Mouse (Mus musculus) adrenal gland (tissue): ENCODE data around the gene Dnajc8.

Experiments
- intact Hi-C: fragments of 180-260 bp; cut with DNase I; formaldehyde crosslinking; loops from one replicate; pipeline ENCODE4 v1.15.1; 2025

The Dnajc8 gene

DNA sequence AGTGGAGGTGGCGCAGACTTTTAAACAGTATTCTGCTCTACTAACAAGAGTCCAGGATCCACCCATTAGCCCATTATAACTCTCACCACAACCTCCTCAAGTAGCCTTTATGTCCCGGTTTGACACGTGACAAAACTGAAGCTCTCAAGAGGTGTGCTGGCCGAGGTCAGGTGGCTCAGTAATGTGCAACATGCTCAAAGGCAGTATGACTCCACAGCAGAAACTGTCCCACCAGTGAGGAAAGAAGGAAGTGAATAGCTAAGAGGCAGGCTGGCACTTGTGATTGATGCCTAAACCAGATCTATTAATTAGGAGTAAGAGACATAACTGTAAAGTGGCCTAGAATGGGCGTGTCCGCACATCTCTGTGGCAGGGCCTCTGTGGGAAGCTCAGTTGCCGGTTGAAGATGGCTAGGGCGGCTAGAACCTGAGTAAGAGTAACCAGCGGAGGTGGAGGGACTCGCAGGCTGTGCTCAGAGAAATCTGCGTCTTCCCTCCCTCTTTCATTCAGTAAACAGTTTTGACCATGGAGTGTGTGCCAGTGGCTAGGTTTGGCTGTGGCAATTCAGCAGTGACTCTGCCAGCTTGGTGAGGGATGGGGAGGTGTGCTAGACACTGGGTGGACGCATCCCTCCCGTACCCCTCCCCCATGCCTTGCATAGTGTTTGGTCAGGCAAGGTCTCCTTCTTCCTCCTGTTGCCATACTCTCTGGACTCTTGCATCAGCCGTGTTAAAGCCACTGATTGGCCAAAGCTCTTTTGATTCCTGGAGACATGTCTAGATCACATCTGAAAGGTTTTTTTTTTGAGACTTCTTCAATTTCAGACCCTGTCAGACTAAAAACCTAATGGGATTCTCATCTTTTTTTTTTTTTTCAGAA lies 21.7 kb upstream of the Dnajc8 start:
- intact Hi-C loops = loop anchor here (5.0 to 10.0 kb wide), 3 partner anchors 91 to 209 kb away; partner anchors contain the start of genes Phactr4, Rab42 and Rcc1

DNA sequence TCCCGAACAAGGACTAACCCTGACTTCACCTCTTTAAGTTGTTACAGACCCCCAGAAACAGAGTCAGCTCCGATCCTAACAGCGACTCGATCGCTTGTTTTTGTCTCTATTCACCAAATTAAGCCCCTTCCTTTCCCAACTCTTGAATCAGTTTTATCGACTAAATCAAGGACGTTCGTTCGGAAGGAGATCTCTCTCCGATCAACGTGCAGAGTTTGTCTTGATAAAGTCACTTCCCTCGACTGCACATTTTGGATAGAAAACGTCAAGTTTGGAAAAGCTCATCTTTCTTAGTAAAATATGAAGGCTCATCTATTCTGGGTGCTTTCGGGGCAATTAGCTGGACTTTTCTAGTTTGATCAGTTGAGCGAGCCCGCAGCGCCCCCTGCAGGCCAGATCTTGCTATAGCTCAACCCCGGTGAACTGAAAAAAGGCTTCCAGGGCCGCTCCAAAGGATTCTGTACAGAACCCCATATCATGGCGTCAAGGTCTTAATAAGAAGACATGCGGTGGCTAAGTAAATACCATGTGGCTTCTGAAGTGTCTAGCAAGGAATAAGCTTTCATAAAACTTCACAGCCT lies 20.7 kb upstream of the Dnajc8 start:
- intact Hi-C loops = loop anchor here (5.0 to 10.0 kb wide), 3 partner anchors 92 to 210 kb away; partner anchors contain the start of genes Phactr4, Rab42 and Rcc1

DNA sequence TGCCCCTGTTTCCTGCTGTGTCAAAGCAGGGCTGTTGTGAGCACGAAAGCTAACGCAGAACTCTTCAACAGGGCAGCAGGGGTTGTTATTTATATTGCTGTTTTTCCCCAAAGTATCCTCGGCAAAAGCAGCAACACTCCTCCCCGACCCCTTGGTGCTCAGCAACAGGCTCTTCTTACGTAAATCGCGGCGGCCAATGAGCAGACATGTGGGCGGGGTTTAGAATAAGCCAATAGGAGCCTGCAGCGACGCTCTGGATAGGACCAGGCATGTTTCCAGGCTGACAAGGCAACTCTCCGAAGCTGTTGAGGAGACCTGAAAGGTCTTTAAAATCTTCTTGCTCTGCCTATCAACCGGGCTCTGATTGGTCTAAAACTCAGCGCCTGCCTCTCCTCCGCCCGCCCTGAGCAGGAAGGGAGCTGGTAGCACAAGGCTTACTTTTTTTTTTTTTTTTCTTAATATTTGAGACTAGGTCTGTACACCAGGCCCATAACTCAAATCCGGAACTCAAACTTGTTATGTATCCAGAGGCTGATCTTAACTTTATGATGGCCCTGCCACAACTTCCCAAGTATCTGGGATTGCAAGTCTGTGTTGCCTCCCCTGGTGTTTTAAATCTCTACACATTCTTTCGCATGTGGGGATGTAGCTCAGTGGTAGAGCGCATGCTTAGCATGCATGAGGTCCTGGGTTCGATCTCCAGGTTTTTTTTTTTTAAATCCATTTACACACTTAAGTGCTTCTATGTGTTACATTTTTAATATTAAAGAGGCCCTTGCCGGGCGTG lies 19.8 kb upstream of the Dnajc8 start:
- intact Hi-C loops = loop anchor here (10.0 kb wide), 2 partner anchors 161 to 211 kb away; partner anchors contain the start of genes Rab42 and Rcc1

DNA sequence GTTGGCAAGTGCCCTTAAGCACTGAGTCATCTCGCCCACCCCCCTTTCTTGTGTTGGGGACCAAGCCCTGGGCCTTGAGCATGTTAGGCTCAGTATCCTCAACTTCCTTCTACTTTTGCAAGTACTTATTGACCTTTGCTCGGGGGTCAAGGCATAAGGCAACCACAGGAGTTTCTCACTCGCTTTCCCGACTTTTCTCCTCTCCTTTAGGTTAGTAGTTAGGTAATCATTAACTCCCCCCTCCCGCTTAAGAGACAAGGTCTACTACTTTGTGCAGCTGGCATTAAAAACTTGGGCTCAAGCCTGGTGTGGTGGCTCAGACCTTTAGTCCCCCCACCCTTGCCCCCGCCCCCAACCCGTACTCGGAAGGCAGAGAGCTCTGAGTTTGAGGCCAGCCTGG lies 17.3 kb upstream of the Dnajc8 start:
- intact Hi-C loops = loop anchor here (10.0 kb wide), 2 partner anchors 163 to 213 kb away; partner anchors contain the start of genes Rab42 and Rcc1

DNA sequence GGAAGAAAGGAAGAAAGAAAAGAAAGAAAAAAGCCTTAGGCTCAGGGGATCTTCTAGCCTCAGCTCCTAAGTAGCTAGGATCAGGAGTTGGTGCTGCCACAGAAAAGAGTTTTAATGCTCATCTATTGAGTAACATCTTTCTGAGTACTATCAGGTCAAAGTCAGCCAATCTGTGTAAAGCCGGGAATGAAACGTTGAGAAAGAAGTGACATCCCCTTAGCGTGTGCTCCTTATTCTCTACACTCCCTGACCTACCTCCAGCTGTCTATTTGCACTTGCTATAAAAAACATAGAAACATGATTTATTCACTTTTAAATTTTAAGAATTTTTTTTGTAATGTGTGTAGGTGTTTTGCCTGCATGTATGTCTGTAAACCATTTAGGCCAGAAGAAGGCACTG lies 16.2 kb upstream of the Dnajc8 start:
- intact Hi-C loops = loop anchor here (10.0 kb wide), 2 partner anchors 164 to 214 kb away; partner anchors contain the start of genes Rab42 and Rcc1

DNA sequence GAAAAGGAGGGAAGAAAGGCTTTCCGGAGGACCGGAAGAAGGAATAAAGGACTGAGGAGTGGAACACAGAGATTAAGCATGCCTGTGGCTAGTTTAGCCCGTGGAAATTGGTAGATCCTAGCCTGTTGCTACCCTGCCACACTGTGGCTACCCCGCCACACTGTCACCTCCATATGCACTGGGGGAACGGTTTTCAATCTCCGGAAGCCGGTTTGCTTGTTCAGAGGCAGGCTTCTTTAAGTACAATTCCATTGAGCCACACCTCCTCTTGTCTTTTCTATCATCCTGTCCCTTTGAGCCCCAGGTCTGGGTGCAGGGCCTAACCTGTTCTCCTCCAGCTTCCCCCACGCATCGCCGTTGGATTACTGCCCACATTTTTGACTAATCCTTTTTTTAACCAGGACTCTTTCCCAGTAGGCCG lies 11.0 kb upstream of the Dnajc8 start:
- intact Hi-C loops = no loop called here

DNA sequence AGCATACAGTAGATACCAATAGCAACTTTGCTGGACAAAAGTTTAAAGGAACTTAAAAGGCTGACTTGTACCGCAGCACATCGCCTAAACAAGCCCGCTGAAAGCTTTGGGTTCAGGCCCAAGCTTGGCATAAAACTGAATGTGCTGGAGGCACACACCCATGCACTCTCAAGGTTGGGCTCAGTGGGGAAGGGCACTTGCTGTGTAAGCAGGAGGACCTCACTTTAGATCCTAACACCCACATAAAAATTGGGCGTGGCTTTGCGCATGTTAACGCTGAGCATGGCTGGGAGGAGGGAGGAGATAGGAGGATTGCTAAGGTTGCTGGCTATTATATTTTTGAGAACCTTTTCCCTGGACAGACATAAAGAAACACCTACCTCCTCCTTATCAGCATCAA lies 10.5 kb upstream of the Dnajc8 start:
- intact Hi-C loops = no loop called here

DNA sequence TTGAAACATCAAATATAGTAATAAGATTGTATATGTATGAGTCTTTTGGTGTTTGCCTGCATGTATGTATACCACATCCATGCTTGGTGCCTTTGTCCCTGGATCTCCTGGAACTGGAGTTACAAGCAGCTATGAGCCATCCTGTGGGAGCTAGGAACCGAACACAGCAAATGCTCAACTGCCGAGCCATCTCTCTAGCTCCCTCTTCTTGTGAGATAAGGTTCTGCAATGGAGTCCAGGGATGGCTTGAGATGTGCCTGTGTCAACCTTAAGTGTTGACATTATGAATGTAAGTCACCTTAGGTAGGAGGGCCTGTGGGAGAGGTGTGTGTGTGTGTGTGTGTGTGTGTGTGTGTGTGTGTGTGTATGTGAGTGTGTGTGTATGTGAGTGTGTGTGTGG lies 8.7 kb upstream of the Dnajc8 start:
- intact Hi-C loops = no loop called here

DNA sequence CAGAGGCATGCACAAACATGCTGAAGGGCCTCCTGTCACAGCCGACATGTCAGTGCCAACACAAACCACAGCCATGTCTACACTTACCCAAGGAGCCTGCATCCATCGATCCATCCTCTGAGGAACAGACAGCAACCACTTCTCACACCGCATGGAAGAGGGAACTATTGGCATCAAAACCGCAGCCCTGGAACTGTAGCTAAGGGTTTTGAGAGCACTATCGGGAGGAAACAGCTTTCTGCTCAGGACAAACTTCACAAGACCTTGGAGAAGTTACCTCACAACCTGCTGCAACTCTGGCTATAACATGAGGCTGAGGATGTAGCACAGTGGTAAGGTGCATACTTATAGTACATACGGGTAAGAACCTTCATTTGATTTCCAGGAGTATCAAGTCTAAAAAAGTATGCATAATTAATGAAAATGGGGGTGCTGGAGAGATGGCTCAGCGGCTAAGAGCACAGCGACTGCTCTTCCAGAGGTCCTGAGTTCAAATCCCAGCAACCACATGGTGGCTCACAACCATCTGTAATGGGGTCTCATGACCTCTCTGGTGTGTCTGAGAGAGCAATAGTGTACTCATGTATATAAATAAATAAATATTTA lies 7.3 kb upstream of the Dnajc8 start:
- intact Hi-C loops = no loop called here

DNA sequence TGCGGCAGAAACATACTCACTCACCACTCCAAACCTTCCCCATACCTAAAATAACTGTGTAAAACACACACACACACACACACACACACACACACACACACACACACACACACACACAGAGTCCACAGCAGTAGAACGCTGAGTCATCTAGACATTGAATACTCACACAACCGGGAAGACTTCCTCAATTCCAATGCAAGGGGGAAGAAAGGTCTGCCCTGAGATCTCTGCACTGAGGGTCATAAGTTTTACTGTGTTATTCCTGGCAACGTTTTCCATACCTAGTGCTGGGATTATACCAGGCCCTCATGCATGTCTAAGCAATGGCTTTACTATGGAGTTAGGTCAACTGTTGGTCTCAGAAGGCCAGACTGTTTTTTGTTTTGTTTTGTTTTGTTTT lies 6.0 kb upstream of the Dnajc8 start:
- intact Hi-C loops = no loop called here

DNA sequence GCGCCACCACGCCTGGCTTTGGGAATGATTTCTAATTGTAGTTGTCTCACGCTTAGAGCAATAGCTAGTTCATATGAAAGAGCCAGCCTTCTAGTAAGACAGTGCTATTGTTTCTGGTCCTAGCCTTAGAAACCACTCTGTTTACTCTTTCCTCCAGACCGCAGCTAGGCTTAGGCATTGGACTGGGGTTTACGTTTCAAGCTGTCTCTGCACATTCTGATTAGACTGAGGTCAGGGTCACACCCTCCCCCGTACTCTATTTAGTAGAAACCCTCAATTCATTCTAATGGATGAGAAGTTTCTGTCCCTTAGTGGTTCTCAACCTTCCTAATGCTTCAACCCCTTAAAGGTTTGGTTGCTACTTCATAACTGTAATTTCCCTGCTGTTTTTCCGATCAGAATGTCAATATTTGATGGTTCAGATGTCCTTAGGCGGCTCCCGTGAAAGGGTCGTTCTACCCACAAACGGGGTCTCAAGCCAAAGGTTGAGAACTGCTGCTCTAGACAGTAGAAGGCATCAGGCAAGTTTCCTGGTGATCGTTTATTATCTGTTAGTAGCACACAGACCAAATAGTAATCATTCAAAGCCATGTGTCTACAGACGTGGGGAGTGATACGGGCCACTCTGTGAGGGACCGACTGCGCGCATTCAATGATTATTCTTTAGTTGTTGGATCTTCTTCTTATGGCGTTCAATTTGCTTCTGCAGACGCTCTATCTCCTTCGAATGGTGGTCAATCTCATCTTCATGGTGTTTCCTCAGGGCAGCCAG lies 5.1 kb upstream of the Dnajc8 start:
- intact Hi-C loops = no loop called here

DNA sequence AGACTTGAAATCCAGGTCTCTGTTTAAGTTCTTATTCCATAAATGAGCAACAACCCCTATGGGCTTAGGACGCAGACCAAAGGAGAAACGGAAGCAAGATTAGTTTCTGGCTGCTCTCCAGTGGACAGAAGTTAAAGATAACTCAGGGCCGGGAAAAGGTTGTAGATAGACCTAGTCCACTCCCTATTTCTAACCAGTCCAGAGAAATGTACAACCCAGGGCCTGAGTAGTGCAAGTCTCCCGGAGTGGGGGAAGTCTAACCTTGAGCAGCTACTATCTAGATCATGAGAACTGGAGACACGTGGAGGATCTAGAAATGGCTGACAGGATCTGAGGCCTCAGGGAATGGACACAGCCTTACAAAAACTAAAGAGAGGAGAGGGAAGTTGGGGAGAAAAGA lies 2.9 kb upstream of the Dnajc8 start:
- intact Hi-C loops = no loop called here

DNA sequence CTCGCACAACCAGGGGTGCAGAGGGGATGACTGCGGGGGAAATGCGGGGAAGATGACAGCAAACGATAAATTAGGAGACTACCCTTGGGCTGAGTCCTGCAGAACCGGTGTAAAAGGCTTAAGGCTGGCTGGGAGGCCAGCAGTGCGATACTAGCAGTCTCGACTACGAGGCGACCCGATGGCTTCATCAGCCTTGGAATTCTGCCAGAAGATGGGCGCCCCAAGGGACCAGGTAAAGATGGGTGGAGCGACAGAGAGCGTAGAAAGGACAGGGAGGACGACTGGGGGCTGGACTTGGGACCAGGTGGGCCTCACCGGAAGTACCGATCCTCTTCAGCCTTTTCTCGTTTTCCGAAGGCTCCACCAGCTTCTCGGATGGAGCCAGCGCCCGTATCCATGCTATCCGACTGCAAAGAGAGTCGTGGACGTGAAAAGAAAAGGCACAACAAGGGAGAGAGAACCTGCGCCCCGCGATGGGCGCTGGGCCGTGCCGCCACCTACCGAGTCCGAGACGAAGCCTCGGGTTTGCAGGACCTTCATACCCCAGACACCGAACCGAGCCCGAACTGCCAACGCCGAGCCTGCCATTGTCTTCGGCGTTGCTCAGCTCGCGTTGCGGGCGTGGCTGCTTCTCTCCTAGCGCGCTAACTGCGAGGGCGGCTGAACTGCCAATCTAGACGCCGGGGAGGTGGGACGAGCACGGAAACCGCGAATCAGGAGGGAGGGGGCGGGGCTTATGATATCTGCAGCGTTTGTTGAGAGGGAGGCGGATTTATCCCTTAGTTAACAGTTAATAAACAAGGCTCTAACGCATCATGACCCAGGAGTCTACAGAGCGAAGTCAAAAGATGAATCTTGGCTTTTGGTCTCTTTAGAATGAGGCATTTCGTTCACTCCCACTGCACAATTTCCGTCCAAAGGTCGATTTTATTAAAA lies 2.1 kb upstream of the Dnajc8 start, which contains the start of gene Atpif1:
Atpif1 (minus strand) TSS at position 679 of the 936 bp plus-strand sequence.
- intact Hi-C loops = no loop called here

DNA sequence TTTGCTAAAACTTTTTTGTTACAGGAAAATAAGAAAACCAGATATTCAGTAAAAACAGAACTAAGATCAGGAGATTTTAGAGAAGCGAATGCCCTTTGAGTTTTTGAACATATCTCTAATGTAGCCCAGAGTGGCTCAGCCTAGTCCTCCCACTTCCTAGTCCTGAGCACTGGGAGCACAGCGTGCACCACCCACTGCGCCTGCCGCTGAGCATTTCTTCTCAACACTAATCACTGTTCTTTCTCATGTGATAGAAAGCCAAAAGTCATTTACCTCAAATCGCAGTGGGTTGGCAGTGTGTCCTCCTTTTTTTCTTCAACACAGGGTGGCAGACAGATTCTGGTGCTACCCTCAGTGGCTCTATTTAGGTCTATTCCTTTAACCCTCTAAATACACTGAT lies 4.1 kb downstream of the Dnajc8 start:
- intact Hi-C loops = no loop called here

DNA sequence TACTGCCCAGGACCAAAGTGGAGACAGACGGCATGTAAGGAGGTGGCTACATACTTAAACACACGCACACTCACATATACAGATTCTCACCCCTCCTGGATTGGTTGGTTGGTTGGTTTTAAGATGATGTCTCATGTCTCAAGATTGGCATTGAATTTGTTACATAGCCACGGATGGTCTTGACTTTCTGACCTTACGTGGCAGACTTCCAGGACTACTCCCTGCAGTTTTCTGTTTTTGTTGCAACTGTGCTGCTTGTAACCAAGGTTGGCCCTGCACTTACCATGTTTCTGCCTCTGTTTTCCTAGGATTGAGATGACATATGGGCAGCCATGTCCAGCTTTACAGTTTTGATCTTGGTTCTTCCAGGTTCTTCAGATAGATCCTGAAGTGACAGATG lies 6.1 kb downstream of the Dnajc8 start:
- intact Hi-C loops = loop anchor here (10.0 kb wide), 1 partner anchor 383 kb away; the partner anchor contains the start of gene Fam76a

DNA sequence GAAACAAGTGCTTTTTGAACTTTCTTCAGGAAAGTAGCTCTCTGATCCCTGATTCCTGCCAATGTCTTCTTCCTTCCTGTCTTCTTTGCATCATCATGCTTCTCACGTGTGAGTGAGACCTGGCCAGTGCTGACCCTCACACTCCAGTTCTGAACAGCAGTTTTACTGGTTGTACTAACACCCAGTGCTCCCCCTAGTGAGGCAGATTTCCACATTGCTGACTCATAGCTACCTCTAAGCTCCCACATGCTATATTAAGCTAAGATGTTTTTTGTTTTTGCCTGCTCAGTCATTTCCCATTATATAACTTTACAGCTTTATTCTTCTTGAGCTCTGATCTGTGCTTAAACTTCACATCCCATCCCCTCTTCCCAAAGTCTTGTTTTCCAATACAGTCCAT lies 7.4 kb downstream of the Dnajc8 start:
- intact Hi-C loops = loop anchor here (10.0 kb wide), 1 partner anchor 382 kb away; the partner anchor contains the start of gene Fam76a

DNA sequence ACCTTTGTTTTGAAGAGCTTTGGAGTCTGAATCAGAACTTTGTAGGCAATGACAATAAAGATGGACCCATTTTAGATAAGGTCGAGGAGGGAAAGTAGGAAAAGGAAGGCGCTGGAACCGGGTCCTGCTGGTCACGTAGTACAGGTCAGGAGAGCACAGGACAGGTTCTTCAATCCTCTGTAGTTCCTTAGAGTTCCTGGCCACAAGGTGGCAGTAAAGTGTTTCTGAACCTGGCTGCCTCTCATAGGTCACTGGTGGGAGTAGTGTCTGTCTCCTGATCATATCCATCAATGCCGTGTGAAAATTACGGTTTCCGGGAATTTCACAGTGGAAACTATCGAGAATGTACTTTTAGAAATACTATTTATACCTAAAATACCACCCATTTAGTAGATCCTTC lies 10.5 kb downstream of the Dnajc8 start:
- intact Hi-C loops = loop anchor here (2.0 to 10.0 kb wide), 3 partner anchors 91 to 379 kb away; partner anchors contain the start of gene Fam76a

DNA sequence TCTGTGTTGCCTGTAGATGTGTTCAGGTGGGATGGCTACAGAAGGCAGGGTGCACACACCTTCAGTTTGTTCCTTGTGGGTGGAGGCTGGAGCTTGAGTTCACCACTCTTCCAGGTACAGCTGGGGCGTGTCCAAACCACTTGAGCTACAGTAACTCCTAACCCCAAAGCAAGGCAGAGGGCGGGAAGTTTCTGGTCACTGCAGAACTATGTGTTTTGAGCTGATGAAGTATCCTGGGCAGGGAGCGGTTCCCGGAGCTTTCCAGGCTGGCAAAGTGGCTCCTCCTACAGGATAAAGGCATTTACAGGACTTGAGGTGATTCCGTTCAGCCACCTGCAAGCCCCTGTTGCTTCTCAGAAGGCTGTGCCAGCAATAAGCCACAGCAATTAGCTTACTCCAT lies 18.9 kb downstream of the Dnajc8 start:
- intact Hi-C loops = no loop called here

DNA sequence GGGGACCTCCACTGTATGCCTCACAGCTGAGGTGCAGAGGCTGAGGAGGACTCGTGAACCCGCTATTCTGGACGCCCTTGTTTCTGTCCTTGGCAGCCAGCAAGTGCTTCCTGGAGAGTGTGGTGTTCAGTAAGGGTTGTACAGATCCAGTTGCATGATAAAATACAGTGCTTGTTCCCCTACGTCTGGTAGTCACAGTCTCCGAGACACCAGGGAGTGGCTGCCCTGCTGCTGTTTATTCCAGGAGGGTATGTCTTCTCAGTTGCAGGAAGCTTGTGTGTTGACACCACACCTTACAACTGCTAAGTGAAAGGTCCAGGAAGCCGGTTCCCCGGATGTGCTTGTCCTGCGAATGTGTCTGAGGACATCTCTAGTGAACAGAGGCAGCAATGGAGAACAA lies 19.3 kb downstream of the Dnajc8 start:
- intact Hi-C loops = no loop called here
